Mouse (Mus musculus): ENCODE results near the gene Rbm20. TPM values are rescaled to one million over a fixed set of nuclear protein-coding genes. Genes with fewer than 3 reads are reported as not detected.

Gene Rbm20
- polyA plus RNA-seq, 1 experiment from 2014 or later = 4.0 TPM

Other genes with a start within 250 kb of the Rbm20 start
- 3.8 and 4.2 TPM in 2 replicates for gene Dusp5, start 148.2 kb upstream of the Rbm20 start, polyA plus RNA-seq (2015; fragmentation: Nextera tagmentation; extraction: Ambion mirVana)
- gene Nutf2-ps1, start 88.2 kb upstream of the Rbm20 start, polyA plus RNA-seq (2015; fragmentation: Nextera tagmentation; extraction: Ambion mirVana) = 278 and 285 TPM in 2 replicates
- 62.2 and 64.0 TPM in 2 replicates for gene Smc3, start 76.9 kb upstream of the Rbm20 start, polyA plus RNA-seq (2015; fragmentation: Nextera tagmentation; extraction: Ambion mirVana)
- gene Pdcd4, start 214.9 kb downstream of the Rbm20 start, polyA plus RNA-seq (2015; fragmentation: Nextera tagmentation; extraction: Ambion mirVana) = 98.4 and 108 TPM in 2 replicates

All from limb, embryonic 15.5 days (tissue).